Mouse (Mus musculus): Measurements from ENCODE around the gene Kcnf1.

Gene Kcnf1

DNA sequence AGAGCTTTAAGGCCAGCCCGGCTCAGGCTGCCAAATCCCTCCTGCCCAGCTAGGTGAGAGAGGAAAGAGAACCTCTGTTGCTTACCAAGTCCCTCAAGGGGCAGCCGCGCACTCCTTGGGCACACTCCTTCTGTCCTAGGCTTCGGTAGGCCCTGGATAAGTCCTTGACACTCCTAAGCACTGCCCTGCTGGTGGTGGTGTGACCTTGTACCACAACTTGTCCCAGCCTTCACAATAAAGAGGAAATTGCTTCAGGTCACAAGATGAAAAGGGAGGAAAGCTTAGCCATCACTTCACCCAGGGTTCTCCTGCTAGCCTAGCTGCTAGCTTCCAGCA, at the start of gene Kcnf1:
Gene Kcnf1, minus strand, starts transcription at position 132 of the 336 bp plus-strand sequence.
- no peak for DNase-seq (ENCODE audit: low spot score in 2 of 2)

DNA sequence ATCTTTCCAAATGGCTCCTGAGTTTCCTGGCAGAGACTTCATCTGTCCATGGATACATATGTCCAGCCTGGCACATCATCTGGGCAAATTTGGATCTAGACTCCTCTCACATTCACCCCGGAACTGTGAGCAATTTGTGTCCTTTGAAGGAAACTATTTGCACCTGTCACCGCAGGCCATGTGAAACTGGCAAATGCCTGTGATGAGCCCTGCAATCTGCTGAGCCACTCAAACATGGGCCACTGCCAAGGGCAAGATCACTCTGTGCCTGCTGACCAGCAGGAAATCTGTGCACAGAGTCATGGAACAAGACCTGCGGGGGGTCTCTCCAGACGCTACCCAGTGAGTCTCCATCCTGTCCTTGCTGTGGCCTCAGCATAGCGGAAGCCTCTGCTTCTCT, 48.3 kb upstream of the Kcnf1 start:
- DNase-seq (ENCODE audit: low spot score in 2 of 2), result no peak

DNA sequence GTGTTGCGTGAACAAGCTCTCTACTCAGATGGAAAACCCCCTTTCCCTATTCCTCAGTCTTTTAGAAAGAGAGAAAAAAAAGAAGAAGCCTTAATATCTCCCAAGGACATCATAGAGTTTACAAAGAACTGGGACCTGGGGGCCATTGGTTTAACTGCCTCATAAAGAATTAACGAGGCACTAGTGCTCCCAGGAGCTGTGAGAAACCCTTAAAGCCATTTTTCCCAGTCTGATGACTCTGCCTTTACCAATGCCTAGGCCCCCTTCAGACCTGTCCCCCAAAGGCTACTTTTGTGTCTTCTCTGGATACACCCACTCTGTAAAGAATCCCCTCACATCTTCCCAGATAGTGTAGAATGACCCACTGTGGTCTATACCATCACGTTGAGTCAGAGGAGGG, 46.4 kb upstream of the Kcnf1 start:
- DNase-seq (ENCODE audit: low spot score in 2 of 2), result no peak

DNA sequence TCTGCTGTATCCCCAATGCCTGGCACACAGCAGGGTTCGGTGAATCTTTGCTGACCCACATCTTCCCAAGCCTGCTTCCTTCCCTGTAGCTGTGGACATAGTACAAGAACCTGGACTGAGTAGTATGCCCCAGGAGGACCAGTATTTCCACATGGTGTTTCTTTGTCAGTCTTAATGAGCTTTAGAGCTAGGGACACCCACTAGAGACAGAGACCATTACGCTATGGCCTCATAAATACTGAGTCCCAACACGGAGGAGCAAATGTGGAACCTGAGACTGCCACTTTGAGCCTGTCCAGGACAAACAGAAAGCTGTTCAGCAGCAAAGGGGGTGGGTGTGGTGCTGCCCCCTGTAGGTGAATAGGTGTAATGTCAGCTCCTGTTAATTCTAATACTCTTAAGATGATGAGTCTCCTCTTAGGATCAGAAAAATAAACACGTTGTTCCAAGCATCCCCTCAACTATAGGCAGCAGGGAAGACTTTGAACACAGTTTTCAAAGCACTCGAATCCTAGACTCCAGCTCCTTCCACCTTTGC, 45.3 kb upstream of the Kcnf1 start:
- no peak for DNase-seq (ENCODE audit: low spot score in 2 of 2)

DNA sequence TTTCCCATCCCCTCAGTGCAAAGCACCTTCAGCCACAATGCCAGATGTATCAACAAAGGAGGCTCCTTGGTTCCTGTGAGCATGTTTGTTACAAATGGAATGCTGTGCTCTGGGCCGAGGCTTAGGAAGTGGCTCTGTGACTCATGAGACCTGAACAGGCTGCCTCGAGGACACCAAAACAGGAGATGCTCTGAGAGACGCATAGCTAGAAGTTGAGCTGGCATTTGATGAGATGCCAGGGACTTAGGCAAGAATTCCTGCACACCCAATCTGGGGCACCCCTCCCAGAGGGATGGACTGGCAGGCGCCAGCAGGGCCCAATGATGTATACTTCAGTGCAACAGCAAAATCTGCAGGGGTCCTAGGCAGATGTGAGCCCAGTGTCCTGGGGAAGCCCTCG, 43.9 kb upstream of the Kcnf1 start:
- peak in 1 of 2 experiments; percentile 25 for DNase-seq (ENCODE audit: low spot score in 2 of 2)

DNA sequence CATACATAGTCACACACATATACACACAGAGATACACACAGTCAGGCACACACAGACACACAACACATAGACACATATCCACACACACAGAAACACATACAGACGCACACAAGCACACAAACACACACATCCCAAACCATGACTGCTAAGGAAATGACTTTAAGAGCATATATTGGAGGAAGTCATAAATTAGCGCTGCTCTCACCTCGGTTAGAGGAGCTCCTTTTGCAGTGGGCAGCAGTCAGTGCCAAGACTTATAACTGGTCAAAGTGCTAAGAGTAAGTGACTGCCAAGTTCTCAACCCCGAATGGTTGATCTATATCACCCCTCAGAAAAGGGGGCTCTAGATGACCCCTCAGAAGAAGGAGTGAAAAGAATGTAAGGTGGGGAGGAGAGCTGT, 42.4 kb upstream of the Kcnf1 start:
- DNase-seq (ENCODE audit: low spot score in 2 of 2), result no peak

DNA sequence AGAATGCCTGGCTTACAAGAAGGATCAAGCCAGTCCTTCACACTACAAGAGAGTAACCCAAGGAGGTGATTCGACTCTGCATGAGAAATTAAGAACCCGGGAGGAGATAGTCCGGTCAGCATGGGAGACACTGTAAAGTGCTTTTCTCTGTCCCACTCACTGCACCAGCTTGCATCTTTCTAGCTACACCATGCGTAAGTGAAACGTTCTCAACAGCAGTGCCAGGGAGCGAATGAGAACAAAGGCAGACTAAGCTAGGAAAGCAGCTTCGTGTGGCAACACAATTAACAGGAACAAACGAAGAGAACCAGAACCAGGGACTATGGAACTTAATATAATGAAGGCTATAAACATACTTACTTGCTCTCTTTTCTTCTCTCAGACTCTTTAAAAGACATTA, 41.7 kb upstream of the Kcnf1 start:
- no peak for DNase-seq (ENCODE audit: low spot score in 2 of 2)

DNA sequence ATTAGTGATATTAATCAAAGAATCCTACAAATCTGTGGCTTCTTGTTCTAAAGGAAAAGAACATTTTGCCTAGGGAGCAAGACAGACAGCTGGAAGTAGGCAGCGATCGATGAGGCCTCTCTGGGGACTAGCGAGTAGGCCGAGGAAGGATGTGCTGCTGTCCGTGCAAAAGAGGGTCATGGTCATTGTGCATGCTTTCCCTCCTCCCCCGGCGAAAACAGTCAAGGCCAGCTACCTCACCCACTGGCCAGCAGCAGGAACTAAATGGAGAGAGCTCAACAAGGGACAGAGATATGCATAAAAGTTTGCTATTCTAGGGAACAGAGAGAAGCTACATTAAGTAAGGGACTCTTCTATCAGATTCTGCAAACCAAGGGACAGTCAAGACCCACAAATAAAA, 39.1 kb upstream of the Kcnf1 start:
- no peak for DNase-seq (ENCODE audit: low spot score in 2 of 2)

DNA sequence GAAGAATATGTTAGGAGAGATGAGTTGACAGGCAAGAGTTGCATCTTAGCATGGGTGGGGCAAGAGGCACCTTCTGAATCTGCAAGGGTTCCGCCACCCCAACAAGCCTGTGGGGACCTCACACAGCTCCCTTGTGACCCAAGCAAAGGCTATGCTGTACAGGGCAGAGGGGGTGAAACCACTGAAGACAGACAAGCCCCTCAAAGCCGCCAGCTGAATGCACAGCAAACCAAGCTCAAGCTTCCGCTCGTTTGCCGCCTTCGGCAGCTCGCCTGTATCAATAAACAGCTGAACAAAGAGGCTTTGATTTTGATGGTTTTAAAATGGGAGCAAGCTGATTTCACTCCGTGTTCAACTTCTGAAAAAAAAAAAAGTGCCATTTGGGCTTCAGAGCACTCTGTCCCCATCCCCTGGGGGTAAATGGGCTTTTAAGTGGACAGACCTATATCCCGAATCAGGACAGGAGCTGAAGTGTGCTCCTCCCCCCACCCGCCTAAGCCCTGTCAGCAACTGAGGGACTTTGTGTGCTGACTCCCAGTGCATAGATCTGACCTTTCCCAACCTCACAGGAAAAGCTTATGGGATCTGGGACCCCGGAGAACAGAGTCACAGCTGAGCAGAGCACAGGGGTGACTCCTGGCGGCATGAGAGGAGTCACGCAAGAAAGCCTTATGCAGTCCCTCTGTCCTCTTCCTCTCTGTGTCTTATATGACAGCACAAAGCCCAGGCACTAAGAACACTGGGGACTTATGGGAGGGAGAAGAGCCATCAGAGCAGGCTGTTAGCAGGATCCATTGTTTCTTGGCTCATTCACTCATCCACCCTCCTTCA, 26.0 kb upstream of the Kcnf1 start:
- peak in 1 of 2 experiments; percentile 24 for DNase-seq (ENCODE audit: low spot score in 2 of 2)

DNA sequence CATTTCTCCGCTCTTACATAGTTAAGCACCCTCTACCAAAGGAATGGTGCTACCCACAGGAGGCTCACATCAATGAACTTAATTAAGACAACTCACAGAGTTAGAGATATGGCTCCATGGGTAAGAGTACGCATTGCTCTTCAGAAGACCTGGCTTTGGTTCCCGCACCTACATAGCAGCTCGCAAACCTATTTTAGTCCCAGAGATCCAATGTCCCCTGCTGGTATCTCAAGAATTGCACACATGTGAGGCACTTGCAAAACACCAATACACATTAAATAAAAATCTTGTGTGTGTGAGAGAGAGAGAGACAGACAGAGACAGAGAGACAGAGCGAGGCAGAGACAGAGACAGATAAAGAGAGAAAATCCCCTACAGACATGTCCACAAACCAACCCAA, 21.9 kb upstream of the Kcnf1 start:
- no peak for DNase-seq (ENCODE audit: low spot score in 2 of 2)

DNA sequence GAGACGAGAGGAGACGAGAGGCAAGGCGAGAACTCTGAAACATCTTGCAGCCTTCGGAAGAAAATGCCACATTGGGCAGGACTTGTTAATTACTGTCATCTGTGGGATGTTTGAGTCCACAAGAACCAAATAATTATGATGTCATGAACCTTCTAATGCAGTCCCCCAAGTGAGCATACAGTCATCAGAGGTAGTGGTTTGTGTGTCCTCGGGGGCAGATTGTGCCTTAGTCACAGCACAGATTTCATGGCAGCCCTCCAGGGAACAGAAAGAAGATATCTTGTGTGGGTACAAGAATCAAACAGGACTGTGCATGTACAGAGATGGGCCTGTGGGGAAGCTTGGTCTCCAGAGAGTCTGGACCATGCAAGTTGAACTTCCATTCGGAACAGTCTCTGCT, 17.5 kb upstream of the Kcnf1 start:
- no peak for DNase-seq (ENCODE audit: low spot score in 2 of 2)

DNA sequence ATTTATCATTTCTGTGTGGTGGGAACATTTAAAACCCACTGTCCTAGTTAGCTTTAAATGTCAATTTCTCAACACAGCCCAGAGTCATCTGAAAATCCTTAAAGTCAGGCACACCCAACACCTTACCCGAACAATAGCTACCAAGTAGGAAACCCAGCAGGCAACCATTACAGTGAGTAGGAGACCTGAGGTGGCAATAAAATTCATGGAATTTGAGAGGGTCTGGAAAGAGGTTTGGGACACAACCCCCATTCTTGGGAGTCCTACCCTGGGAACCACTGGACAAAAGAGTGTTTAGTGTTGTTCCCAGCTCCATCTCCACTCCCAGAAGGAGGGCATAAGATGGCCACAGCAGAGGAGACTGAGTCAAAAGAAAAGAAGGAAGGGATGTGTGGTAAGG, 16.6 kb upstream of the Kcnf1 start:
- no peak for DNase-seq (ENCODE audit: low spot score in 2 of 2)

DNA sequence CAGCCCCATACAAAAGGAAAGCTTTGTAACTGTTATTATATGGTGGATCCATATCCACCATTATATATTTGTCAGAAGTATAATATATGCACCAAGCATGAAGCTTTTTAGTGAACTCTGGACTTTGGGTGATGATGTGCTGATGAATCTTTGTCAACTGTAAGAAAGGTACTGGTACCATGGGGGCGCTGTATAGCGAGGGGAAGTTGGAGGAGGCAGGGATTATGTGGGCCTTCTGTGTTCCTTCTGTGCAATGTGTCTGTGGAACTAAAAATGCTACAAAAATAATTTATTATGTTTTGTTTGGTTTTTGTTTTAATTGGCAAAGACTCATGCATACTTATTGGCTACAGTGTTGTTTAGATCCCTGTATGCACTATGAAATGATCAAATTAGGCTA, 16.2 kb upstream of the Kcnf1 start:
- no peak for DNase-seq (ENCODE audit: low spot score in 2 of 2)

DNA sequence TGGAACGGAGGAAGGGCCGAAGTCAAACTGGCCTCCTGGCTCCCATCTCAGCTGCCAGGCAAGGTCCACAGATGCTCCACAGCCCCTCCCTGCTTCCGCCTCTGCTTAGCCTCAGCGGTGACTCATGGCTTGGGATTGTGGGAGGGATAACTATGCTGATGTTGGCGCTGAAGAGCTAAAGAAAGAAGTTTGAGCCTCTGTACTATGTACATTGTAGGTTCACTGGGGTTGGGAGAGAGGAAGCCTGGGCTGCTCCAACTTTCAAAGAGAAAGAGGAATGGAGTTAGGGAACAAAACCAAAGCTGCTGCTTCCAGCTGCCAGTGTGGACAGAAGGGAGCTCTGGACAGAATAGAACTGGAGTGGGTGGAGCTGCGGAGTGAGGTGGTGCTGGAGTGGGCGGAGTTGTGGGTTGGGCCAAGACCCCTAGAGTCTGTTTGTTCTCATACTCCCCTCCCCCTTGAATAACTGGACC, 7.7 kb upstream of the Kcnf1 start:
- no peak for DNase-seq (ENCODE audit: low spot score in 2 of 2)

DNA sequence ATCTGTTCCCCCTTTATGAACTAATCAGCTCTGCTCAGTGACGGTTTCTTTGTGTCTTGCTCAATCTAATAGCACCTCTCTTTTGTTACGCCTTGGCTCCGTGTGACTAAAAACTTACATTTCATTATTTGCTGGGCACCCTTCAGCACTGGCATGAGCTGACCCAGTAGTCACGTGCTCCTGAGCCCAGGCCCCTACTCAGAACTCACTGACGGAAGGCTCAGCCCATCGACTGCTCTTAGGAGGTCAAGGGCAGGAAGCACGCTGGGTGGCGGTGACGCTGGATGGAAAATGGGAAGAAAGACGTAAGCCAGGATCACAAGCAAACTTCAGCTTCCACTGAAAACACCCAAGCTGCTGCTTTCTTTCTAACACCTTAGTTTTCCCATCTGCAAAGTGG, 7.1 kb upstream of the Kcnf1 start:
- DNase-seq (ENCODE audit: low spot score in 2 of 2), result no peak

DNA sequence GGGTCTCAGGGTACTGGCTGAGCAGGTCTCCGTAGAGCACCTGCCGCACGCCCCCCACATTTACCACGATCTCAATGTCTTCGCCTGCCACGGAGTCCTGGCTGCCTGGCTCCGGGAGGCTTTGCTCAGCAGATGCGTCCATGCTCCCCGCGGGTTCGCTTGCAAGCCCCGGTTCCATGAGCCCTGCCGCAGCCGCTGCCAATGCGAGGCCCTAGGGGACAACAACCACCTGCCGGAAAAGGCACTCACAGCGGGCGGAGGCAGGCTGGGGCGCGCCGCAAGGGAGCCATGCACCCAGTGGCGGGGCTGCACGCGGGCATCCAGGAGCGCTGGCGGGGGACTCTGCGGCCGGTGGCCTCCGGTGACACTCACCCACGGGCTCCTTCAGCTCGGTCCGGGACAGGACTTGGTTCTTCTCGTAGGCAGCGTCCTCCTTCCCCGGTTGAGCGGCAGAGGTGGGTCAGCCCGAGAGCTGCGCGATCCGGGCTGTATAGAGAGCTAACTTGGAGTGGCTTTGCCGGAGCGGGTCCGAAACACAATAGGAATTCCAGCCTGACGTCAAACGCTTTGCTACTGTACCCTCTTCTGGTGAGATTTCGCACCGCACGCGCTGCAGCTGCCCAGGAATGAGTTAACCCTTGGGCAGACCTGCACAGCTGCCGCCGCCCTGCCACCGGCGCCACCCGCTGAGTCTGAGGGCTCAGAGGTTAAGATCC, 489 bp downstream of the Kcnf1 start:
- DNase-seq (ENCODE audit: low spot score in 2 of 2), result peak; percentile 88 to 89

DNA sequence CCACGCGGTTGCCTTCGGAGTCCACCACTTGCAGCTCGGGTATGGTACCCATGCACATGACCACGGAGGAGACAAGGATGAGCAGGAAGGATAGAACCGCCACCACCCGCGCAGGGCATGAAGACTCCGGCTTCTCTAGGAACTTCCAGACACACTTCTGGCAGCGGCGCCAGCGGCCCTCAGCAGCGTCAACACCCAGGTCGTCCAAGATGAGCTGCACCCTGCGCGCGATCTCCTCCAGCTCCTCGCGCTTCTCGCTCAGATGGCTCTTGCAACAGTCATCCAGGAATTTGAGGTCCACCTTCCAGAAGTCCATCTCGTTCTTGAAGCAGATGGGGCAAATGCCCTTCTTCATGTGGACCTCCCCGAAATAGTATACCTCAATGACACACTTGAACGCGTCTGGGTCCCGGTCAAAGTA, 1.1 kb downstream of the Kcnf1 start:
- DNase-seq (ENCODE audit: low spot score in 2 of 2), result peak; percentile 54 to 57

DNA sequence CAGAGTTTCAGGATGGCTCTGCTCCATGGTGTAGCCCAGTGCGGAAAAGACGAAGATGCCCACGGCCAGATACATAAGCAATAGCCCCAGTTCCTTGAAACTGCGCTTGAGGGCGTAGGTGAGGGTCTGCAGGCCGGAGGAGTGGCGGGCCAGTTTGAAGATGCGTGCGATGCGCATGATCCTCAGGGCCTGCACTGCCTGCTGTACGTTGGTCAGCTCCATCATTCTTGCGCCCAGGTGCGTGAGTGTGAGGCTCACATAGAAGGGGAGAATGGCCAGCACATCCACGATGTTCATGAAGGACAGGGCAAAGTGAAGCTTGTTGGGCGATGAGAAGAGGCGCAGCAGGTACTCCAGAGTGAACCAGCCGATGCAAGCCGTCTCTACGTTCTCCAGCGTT, 1.6 kb downstream of the Kcnf1 start:
- DNase-seq (ENCODE audit: low spot score in 2 of 2), result peak in 1 of 2 experiments; percentile 53

DNA sequence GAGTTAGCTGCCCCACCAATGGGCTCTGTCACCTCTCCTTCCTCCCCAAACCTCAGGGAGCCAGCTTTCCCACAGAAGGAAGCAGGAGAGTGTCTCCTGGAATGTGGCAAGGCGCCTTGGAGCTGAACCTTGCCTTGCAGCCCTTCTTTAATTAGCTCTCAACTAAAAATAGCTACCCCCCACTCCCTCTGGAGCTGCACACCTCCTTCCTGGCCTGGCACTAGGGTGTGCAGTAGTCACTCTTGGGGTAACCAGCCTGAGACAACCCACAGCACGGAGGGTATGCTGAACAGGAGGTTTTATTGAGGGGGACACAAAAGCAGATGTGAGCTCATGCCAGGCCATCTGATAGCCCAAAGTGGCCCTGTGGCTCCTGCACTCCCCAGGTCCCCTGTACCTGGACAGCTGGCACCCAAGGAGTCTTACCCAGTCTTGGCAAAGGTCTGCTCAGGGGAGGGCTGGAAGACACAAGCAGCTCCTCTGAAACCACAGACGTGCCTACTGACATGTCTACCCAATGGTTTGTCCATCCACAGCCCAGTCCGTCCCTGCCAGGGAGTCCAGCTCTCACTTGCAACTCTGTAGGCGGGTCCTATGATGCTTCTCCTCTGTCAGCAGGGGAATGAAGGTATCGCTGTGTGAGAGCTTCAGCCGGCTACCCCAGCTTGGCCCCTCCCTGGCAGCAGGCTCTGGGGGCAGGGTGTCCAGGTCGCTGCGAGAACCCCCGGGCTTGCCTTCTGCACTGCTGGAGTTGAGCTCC, 2.4 kb downstream of the Kcnf1 start:
- DNase-seq (ENCODE audit: low spot score in 2 of 2), result no peak

DNA sequence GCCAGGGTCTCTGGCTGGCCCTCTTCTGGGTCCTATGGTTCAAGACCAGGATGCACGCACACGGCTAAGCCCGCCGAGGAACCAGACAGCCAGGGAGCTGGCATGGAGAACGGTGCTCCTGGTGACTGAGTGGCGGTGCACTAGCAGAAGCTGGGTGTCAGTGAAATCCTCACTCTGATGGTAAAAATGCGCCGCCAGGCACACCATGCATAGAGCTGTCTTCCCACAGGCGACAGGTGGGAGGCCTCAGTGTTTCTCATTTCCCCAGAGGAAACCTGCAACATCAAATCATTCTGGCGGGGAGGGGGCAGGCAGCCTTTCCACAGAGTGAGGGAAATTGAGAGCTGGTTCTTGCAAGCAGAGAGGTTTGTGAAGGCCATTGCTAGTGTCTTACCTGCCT, 6.3 kb downstream of the Kcnf1 start:
- peak; percentile 51 to 57 for DNase-seq (ENCODE audit: low spot score in 2 of 2)

DNA sequence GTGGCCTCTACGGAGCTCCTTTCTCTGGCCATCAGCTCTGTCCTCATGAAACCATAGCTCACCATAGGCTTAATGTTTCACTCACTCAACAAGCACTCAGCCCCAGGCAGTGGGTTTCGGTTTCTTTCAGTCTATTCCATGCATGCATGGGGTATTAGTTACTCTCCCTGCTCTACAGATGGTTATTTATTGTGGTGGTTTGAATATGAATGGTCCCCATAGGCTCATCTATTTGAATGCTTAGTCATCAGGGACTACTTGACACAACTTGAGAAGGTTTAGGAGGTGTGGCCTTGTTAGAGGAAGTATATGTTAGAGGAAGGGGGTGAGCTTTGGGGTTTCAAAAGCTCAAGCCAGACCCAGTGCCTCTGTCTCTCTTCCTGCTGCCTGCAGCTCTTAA, 10.6 kb downstream of the Kcnf1 start:
- DNase-seq (ENCODE audit: low spot score in 2 of 2), result no peak

DNA sequence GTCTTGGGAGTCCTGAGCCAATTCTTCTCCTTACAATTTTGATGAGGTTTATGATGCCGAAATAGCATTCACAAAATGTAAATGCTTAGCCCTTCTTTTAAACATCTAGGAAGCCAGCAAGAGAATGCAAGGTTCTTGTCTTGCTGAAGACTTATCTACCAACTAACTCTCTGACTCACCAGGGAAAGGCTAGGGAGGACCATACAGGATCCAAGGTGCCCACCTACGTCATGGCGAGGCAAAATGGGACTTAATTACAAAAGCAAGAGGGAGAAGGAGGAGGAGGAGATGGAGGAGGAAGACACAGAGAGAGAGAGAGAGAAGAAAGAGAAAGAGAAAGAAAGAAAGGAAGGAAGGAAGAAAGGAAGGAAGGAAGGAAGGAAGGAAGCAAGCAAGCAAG, 12.7 kb downstream of the Kcnf1 start:
- DNase-seq (ENCODE audit: low spot score in 2 of 2), result no peak
